Mouse (Mus musculus) megakaryocyte, embryonic 14.5 days (primary cell): ENCODE measurements at regions not wholly inside any gene's neighbourhood (a gene's known extent, or its start where the extent isn't known, plus 50 kb on each side); places are given as distances from the start of the nearest gene placed in this dataset.

Experiments
- FLI1 ChIP-seq: IDR thresholded peaks from 2 replicates; pipeline ENCODE4 v1.6.1; 2012; ENCODE audit warnings: low read length, inconsistent platforms, mixed read lengths
- GATA1 ChIP-seq: IDR thresholded peaks from 3 replicates; pipeline ENCODE4 v1.6.1; 2012; ENCODE audit warnings: mixed read lengths, low read length, inconsistent platforms, borderline replicate concordance

GRCm38 (mm10) chr9:14103538-14103937 lies 171.3 kb upstream of the Sesn3 start:
- TF ChIP-seq GATA1 (no peak), FLI1 (no peak)
